In genomic region chr7:126314273-126314672, GRCm38 (mm10) we compare ENCODE assay signal across 17 mouse cellular contexts.
"Had no signal": no experiment of that assay in that cellular context is flagged by ENCODE, and none has a peak within 500 bp of the region (broad histone marks: within the 10 kb centered on the region; RNA-seq: fewer than 3 reads in every experiment).

No protein-coding gene starts in this region.

- H3K27me3 ChIP-seq: intestine, embryonic 15.5 days; limb, embryonic 15.5 days; neural tube, embryonic 15.5 days had no signal

- H3K4me2 ChIP-seq: intestine, embryonic 15.5 days; limb, embryonic 15.5 days; liver, embryonic 13.5 days; neural tube, embryonic 15.5 days had no signal

- H3K27ac ChIP-seq: intestine, embryonic 15.5 days; layer of hippocampus, adult 2 months; left cerebral cortex, adult 2 months; limb, embryonic 15.5 days; liver, embryonic 13.5 days; macrophage; neural tube, embryonic 15.5 days; stomach, postnatal 0 days had no signal

- DNase-seq: kidney, adult 18-20 months; kidney, postnatal 10 days; kidney, postnatal 4 days; liver, embryonic 13.5 days; liver, postnatal 0 days; midbrain, embryonic 14.5 days; right cerebral cortex, adult 18-20 months; right cerebral cortex, postnatal 25 days; thymus, postnatal 4 days had no signal

- ATAC-seq: intestine, embryonic 15.5 days; liver, postnatal 0 days had no signal

- H3K4me3 ChIP-seq: intestine, embryonic 15.5 days; layer of hippocampus, adult 2 months; left cerebral cortex, adult 2 months; limb, embryonic 15.5 days; liver, embryonic 13.5 days; myocyte; neural tube, embryonic 15.5 days had no signal

- H3K9me3 ChIP-seq: intestine, embryonic 15.5 days; limb, embryonic 15.5 days; liver, embryonic 13.5 days; neural tube, embryonic 15.5 days had no signal

- H3K9ac ChIP-seq: intestine, embryonic 15.5 days; limb, embryonic 15.5 days; liver, embryonic 13.5 days; liver, postnatal 0 days; neural tube, embryonic 15.5 days had no signal

- H3K4me1 ChIP-seq: intestine, embryonic 15.5 days; limb, embryonic 15.5 days; liver, embryonic 13.5 days; neural tube, embryonic 15.5 days had no signal

- H3K36me3 ChIP-seq: intestine, embryonic 15.5 days; limb, embryonic 15.5 days; liver, embryonic 13.5 days; neural tube, embryonic 15.5 days had no signal
